Mouse (Mus musculus) common myeloid progenitor, adult 5-6 weeks (primary cell): Measurements from ENCODE around the gene Gm17545. TPM values are rescaled to one million over a fixed set of nuclear protein-coding genes. Genes with fewer than 3 reads are reported as not detected.
"Not testable (repeated sequence)": the region's sequence is repeated elsewhere in the genome, so short reads cannot be mapped to it uniquely, and the experiment has no call there.

Experiments used
- ATAC-seq: replicated peaks from 2 replicates; pipeline ENCODE4 v1.8.0; 2016; ENCODE audit warnings: low read depth, mild to moderate bottlenecking, moderate TSS enrichment, inconsistent platforms; ENCODE audit not compliant: poor library complexity, severe bottlenecking
- total RNA-seq: library from RNA; stranded (forward); fragments of 200-1000, 187-1606 nt; gene quantifications from 2 replicates; pipeline ENCODE4 v1.2.3, GENCODE M21; 2017

Gm17545 gene
- total RNA-seq = not detected in 2 replicates

DNA sequence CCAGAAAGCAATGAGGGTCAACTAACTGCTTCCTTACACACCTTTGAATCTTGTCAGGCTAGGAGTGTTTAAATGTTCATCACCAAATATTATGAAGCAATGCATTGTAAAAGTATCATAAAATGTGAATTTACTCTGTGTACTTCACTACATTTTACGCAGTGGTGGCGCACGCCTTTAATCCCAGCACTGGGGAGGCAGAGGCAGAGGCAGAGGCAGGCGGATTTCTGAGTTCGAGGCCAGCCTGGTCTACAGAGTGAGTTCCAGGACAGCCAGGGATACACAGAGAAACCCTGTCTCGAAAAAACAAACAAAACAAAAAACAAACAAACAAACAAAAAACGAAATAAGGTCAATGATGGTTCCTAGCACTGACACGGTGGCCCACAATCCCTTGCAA, at the start of gene Gm17545:
TSS of gene Gm17545 (plus strand) at position 301 of the 400 bp plus-strand sequence.
- ATAC-seq = not testable (repeated sequence)

DNA sequence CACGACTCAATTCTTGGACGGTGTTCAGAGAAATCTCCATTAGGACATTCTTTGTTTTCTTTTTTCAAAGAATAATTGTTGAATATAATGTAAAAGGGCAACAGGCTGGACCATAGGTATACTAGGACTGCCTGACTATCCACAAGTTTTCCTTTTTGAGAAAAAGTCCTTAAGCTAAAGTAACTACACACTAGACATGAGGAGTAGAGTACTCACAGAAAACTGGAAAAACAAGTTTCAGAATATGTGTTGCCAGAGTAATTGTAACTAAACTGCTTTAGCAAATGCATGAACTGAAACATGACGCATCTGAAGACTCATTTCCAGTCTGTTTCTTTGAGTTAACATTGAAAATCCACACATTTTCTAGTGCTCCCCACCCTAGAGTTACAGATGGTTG, 48.7 kb upstream of the Gm17545 start:
- ATAC-seq = no peak

DNA sequence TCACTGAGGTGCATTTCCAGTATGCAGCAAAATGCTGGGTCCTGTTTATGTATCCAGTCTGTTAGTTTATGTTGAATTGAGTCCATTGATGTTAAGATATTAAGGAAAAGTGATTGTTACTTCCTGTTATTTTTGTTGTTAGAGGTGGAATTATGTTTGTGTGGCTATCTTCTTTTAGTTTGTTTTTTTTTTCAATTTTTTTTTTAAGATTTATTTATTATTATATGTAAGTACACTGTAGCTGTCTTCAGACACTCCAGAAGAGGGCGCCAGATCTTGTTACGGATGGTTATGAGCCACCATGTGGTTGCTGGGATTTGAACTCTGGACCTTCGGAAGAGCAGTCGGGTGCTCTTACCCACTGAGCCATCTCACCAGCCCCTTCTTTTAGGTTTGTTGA, 46.5 kb upstream of the Gm17545 start:
- ATAC-seq = not testable (repeated sequence)

DNA sequence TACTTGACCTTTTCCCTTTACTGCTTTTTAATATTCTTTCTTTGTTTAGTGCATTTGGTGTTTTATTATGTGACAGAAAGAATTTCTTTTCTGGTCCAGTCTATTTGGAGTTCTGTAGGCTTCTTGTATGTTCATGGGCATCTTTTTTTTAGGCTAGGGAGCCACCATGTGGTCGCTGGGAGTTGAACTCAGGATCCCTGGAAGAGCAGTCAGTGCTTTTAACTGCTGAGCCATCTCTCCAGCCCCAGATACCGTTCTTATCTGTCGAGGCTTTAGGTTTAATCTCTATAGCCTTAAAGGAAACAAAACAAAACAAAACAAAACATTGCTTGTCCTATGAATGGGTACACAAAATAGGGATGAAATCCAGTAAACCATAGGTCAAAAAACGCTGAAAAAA, 45.7 kb upstream of the Gm17545 start:
- not testable (repeated sequence) for ATAC-seq

DNA sequence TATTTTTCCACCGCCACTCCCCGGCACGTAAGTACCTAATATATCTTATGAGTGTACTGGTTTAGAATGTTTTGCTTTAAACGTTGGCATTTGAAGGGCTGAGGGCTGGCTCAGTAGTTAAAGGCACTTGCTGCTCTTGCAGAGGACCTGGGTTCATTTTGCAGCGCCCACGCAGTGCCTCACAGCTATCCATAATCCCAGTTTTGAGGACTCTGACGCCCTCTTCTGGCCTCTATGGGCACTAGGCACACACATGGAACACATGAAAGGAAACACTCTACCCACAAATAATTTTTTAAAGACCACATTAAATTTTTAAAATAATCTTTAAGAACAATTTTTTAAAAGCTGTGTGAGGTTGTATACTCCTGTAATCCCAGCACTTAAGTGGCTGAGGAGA, 44.6 kb upstream of the Gm17545 start:
- ATAC-seq = no peak

DNA sequence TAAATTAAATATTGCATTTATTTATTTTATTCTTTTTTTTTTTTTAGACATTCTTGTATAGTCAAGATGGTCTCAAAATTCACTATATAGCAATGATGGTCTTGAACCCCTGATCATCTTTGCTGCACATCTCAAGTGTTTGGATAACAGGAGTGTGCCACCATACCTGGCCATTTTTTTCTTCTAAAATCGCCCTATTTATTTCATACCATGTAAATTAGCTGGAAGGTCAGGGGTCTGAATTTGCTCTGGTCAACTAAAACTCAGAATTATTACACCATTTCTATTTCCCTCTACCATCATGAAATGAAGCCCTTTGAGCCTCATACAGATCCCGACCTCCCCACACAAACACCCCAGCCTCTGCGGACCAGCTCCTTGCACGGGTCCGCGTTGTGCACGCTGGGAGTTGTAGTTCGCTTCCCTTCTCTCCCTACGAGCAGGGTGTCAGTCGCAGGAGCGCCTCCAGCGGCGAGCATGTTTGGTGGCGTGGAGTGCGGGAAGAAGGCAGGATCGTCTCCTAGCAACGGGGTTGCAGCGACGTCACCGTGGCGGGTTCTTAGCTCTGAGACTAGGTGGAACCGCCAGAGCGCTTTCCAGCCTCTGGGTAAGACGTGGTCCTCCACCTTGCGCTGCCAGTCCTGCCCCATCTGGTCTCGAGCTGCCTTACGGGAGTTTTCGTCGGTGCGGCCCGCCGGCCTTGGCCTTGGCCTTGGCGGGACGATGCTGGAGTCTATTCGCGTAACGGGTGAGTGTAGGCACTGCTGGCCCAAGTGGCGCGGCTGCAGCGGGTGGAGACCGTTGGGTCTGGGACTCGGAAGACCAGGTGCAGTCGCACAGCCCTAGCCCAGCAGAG, 42.9 kb upstream of the Gm17545 start, which contains the start of gene 9530077C05Rik:
TSS of gene 9530077C05Rik (plus strand) at position 512 of the 856 bp plus-strand sequence.
- peak; percentile 100 for ATAC-seq

DNA sequence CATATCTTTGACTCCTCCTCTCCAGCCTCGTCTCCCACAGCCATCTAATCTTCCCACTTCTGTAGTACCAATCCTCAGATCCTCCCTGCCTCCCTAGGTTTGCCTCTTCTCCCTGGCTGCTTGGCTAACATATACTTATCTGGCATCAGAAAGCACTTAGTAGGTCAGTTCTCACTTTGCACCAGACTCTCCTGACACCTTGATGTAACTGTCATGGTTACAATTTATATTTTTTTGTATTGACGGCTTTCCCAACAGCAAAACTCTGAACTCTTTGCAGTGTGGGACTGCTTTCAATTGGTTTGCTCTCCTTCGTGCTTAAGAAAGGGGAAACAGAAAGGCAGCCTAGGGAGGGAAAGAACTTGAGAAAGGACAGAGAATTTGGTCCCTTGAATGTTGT, 37.9 kb upstream of the Gm17545 start:
- no peak for ATAC-seq

DNA sequence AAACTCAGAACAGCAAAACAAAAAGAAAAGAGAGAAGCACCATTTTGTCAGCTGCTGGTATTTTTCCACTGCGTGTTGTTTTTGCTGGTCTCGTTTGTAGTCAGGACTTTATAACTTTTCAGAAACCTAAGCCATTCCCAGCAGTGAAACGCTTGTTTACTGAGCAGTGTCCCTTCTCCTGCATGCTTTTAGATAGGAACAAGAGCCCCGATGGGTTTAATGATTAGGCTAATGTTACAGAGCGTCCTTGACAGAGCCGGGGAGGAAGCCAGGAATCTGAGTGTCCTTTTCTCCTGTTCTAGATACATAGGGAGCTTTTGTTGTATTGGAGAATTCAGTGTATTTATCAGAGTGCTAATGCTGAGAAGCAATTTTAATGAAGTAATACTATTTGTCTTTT, 36.5 kb upstream of the Gm17545 start:
- ATAC-seq = no peak

DNA sequence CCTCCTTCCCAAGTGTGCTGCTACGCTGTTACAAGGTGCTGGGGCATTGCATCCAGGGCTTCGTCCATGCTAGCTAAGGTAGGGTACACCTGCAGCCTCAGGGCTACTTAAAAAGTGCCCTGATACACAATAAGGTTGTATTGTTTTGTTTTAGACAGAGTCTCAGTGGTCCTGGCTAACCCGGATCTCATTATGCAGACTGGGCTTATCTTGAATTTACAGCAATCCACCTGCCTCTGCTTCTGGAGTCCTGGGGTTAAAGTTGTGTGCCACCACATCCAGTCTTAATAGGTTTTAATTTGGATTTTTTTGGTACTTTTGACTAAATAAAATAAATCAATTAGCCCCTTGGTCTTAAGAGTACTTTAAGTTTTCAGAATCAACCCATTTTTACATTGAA, 34.2 kb upstream of the Gm17545 start:
- no peak for ATAC-seq

DNA sequence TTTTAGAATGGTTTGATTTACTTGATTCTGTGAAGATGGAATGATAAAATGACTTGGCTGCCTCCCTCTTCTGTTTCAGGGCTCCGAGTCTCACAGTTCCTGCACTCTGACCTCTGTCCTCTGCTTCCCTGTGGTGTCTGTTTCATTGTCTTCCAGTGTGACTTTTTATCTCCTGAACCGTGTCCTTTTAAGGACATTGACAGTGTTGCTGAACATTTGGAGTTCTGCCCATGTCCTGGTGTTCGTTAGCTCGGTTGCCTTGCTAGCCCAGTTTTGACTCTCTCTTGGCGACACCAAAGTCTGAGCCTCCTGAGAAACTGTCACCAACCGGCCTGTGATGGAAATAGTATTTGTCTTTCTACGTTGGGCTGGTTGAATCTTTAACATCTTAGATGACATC, 33.6 kb upstream of the Gm17545 start:
- ATAC-seq = no peak

DNA sequence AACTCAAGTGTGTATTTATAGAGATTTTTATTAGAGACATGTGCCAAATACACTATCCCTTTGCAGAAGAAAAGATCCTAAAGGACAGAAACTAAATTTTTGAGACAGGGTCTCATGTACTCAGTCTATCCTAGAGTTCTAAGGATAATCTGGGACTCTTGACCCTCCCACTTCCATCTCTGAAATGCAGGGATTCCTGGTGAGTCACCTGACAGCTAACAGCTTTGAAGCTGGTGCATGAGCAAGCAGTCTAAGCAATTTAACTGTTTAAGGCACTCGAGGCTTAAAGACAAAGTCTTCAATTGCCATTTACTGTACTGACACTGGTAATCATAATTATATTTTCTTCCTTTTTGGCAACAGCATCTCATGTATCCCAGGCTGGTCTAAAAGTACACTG, 31.5 kb upstream of the Gm17545 start:
- ATAC-seq = no peak

DNA sequence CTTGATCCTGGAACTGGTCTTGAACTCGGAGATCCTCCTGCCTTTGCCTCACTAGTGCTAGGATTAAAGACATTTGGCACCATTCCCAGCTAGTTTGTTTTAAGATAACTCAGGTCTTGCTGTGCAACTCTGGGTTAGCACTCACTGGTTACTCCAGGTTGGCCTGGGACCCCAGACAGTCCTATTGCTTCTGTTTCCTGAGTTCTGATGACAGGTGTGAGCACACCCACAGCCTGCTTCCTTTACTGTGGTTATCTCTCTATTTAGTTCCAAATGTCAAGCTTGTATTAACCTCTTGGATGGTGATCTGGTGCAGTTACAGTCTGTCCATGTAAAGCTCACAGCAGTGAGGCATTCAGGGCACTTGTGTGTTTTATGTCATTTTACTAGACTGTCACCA, 30.6 kb upstream of the Gm17545 start:
- no peak for ATAC-seq

DNA sequence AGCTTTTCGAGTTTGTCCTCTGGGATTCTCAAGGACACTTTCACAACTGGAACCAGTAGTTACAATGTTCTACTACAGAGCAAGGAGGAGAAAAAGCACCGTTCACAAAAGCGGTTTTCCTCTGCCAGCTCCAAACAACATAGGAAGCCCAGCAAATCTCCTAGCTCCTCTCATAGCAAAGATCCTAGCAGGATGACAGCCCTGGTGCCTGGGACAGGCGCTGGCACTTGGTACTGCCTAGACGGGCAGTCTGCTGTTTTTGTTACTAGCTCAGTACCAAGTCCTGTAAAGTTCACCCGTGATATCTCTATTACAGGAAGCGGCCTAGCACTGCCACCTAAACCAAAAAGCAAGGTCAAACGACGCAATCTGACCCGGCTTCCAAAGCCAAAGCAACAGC, 29.9 kb upstream of the Gm17545 start:
- no peak for ATAC-seq

DNA sequence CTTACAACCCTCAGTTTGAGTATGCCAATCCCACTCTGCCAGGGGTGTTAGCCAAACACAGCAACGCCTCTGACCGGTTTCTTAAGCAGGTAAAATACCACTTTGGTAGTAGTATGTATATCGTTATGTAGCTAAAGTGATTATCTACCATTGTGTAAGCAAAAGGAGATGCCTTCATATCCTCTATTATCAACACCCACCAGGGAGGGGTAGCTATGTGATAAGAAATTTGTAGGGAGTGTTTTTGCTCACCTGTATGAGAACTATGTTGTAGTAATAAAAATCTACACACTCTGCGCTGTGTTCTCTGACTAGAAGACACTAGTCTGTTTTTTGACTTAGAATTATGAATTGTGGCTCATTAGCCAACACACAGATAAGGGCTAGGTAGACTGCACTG, 29.4 kb upstream of the Gm17545 start:
- no peak for ATAC-seq

DNA sequence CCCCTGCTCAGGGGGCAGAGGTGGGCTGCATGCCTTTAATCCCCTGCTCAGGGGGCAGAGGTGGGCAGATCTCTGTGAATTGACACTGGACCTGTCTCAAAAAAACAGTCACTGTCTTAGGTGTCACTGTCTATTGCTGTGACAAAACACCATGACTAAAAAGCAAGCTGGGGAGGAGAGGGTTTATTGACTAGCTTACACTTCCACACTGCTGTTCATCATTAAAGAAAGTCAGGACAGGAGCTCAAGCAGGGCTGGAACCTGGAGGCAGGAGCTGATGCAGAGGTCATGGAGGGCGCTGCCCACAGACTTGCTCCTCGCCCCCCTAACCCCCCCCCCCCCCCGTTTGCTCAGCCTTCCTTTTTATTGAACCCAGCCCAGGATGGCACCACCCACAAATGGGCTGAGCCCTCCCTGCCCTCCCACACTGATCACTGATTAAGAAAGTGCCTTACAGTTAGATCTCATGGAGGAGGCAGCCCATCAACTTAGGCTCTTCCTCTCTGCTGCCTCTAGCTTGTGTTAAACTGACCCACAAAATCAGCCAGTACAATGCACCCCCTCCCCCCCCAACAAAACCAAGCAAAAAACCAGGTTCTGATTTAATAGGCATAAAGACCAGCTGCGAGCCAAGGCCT, 25.9 kb upstream of the Gm17545 start:
- ATAC-seq = no peak

DNA sequence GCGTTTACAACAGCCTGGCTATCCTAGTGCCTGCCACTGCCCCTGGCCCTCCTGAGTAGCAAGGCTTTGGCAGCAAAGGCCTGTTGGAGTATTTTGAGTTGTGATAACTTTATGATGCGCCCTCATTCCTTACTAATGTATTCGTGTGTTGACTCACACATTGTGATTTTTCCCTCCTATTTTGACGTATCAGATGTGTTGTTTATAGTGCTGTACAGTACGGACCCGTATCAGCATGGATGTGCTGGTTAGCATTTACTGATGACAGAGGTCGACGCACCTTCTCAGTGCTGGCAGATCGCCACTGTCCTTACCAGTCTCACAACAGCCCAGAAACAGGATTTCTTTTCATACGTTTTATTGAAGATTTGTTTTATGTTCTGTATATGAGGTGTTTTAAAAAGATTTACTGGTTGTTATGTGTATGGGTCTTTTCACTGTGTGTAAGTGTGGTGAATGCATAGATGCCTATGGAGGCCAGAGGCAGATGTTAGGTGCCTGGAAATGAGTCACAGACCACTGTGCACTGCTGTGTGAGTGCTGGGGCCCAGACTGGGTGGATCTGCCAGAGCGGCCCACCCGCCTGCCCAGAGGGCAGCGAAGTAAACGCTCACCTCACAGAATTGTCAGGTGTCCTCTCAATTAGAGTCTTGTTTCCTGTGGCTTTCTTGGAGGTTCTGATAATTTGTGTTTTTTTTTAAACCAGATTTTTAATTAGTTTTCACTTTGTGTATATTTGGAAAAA, 25.3 kb upstream of the Gm17545 start:
- no peak for ATAC-seq

DNA sequence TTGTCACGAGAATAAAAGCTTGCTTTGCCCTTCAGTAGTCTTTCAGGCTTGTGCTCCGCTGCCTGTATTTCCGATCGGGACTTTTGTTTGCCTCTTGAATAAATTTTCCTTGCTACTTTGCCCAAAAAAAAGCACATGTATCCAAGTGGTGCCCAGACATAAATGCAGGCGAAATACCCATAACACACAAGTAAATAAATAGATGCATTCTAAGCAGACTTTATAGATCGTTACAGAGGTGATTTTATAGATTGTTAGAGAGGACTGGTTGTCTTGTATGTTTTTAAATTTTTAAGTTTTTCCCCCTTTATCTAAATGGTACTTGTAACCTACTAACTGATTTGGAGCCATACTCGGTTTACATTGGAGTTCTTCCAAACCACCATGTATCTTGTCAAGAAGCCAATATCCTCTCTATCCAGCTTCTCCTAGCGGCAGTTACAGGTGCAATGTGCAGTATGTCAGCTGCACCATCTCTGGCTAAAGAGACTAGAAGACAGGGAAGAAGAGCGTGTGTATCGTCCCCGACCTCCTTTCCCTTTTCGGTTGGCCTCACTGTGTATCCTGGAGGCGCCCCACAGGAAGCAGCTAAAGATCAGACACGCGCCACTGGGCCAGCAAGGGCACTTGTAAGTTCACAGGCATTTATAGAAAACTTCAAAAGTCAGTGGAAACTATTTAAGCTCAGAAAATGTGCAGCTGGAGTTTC, 24.4 kb upstream of the Gm17545 start:
- peak; percentile 72 for ATAC-seq

DNA sequence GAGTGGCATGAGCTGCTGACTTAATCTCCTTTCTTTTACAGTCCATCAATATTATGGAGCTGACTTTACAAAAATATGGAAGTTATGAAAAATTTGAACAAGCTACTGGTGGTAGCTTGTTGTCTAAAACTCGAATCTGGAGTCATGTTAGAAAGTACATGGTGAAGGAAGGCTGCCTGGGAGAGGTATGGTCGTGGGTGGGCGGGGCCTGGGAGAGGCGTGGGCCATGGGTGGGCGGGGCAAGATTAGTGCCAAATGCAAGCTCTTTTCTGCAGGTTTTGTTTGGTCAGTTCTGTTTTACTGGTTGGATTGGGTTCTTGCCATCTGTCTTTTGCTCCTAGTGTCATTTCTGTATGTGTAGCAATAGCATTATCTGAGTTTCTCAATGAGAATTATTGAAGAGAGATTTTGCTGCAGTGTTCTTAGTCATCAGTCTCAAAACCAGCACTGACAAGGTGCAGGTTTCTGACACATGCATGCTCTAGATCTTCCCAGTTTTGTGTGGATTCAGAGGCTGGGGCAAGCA, 23.7 kb upstream of the Gm17545 start:
- ATAC-seq = peak; percentile 61; the same call in 1 of the 2 replicates

DNA sequence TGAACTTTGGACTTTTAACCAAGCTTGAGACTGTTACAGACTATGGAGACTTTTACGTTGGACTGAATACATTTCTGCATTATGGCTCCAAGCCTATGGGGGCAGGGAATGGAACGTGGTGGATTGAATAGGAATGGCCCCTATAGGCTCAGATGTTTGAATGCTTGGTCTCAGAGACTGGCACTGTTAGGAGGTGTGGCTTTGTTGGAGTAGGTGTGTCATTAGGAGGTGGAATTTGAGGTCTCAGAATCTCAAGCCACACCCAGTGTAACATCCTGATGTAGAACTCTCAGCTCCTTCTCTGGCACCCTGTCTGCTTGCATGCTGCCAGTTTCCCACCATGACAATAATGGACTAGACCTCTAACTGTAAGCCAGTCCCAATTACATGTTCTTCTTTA, 20.9 kb upstream of the Gm17545 start:
- ATAC-seq = no peak

DNA sequence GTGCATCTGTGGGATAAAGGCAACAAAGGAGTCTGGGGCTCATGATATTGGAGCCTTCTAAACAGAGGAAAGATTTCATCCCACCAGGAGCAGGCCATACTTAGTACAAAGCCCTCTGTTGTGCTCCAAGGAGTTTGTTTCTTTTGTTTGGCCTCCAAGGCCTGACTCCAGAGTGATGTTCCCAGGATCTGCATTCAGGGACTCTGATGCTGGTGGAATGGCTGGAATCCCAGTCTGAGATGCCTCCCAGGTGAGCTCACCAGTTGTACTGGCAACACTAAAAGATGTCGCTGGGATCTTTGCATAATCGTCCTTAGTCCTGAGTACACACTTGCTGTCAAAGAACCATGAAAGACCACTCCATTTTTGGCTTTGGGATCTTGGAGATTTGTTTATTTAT, 20.0 kb upstream of the Gm17545 start:
- ATAC-seq = no peak
